Mouse (Mus musculus) hindbrain, postnatal 0 days (tissue): Measurements from ENCODE around the gene Insm2. TPM values are rescaled to one million over a fixed set of nuclear protein-coding genes. Genes with fewer than 3 reads are reported as not detected.
"Not testable (repeated sequence)": the region's sequence is repeated elsewhere in the genome, so short reads cannot be mapped to it uniquely, and the experiment has no call there.

Experiments used
- ATAC-seq: fragments of 200-750 bp; cut with Nextera tagmentation; 2 replicates; pipeline ENCODE4 v1.8.0; 2017; ENCODE audit warnings: mild to moderate bottlenecking, moderate TSS enrichment, moderate library complexity
- DNase-seq: peaks from one replicate; pipeline ENCODE4 v3.0.0-alpha.2; 2015; ENCODE audit warnings: low spot score
- H3K27ac ChIP-seq: fragments of 300-500 bp; sonication (generic); 2 replicates; pipeline ENCODE4 v1.5.1; 2014; ENCODE audit warnings: mild to moderate bottlenecking
- H3K27me3 ChIP-seq: fragments of 300-500 bp; sonication (generic); 2 replicates; pipeline ENCODE4 v1.6.1; 2014; ENCODE audit warnings: low read length, mixed read lengths; ENCODE audit not compliant: insufficient read depth
- H3K36me3 ChIP-seq: fragments of 300-500 bp; sonication (generic); 2 replicates; pipeline ENCODE4 v1.6.1; 2014; ENCODE audit warnings: low read length, mixed read lengths; ENCODE audit not compliant: insufficient read depth
- H3K4me1 ChIP-seq: fragments of 300-500 bp; sonication (generic); 2 replicates; pipeline ENCODE4 v1.6.1; 2014; ENCODE audit warnings: antibody characterized with exemption, low read length, mixed read lengths; ENCODE audit not compliant: insufficient read depth
- H3K4me2 ChIP-seq: fragments of 300-500 bp; sonication (generic); 2 replicates; pipeline ENCODE4 v1.6.1; 2014; ENCODE audit warnings: low read depth, mild to moderate bottlenecking, low read length, moderate library complexity, mixed read lengths
- H3K4me3 ChIP-seq: fragments of 300-500 bp; sonication (generic); 2 replicates; pipeline ENCODE4 v1.5.1; 2014; ENCODE audit warnings: low read length
- H3K9ac ChIP-seq: fragments of 300-500 bp; sonication (generic); replicated peaks from 2 replicates; pipeline ENCODE4 v1.6.1; 2014; ENCODE audit warnings: mild to moderate bottlenecking, low read length, moderate library complexity, mixed read lengths
- H3K9me3 ChIP-seq: fragments of 300-500 bp; sonication (generic); 2 replicates; pipeline ENCODE4 v1.6.1; 2016; ENCODE audit warnings: low read length, mixed read lengths
- CTCF ChIP-seq: IDR thresholded peaks from 2 replicates; pipeline ENCODE4 v1.5.1; 2016; ENCODE audit warnings: antibody characterized with exemption, control low read depth, low read depth
- WGBS: fragments of 180-500 bp; shearing (Covaris S2); extraction: QIAGEN DNeasy Blood & Tissue Kit; methylation state at CpG from one replicate; pipeline ENCODE4 v1.1.7; 2014; 5-methylcytosine and 5-hydroxymethylcytosine counted together
- polyA plus RNA-seq: library from polyadenylated mRNA; unstranded; fragments of >200 nt; fragmentation: Nextera tagmentation; extraction: Ambion mirVana; gene quantifications from 2 replicates; pipeline ENCODE4 v1.2.1, GENCODE M21; 2015
- total RNA-seq: library from RNA; depleted of rRNA; stranded (reverse); fragments of >200 nt; gene quantifications from 2 replicates; pipeline ENCODE4 v1.2.3, GENCODE M21; 2014

Gene Insm2
- total and polyA plus RNA-seq, 2 experiments from 2014 or later: 2.5 to 3.9 TPM

DNA sequence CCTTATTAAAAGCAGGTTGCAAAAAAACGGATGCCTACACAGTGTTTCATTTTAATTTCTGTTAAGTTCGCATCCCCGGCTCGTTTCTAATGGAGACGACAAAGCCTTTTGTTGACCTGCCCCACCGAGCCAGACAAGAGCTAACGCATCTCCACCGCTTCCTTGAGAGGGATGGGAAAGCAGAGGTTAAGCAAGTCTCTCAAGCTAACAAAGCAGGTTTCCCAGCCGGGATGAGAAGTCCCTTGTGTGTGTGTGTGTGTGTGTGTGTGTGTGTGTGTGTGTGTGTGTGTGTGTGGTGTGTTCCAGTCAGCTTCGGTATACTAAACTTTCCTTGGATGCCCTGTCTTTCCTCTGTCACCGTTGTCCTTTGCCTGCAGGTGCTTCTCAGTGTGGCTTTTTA is 28.0 kb upstream of the Insm2 start:
- H3K27ac ChIP-seq: no peak overlapping the region
- WGBS: 67% methylated on average over 11 of the region's 11 CpGs
- no peaks in the 10 kb centered on the region for H3K36me3 ChIP-seq
- DNase-seq (no peak), ATAC-seq (no peak)
- no peak for TF ChIP-seq CTCF
- H3K4me2 ChIP-seq: no peak overlapping the region
- no peak overlapping the region for H3K4me3 ChIP-seq
- H3K4me1 ChIP-seq: no peaks in the 10 kb centered on the region
- no peaks in the 10 kb centered on the region for H3K27me3 ChIP-seq
- H3K9ac ChIP-seq: no peak overlapping the region
- H3K9me3 ChIP-seq: no peaks in the 10 kb centered on the region

GRCm38 (mm10) chr12:55571661-55572060 is 27.6 kb upstream of the Insm2 start:
- Histone ChIP-seq H3K9me3 (no peaks in the 10 kb centered on the region), H3K27me3 (no peaks in the 10 kb centered on the region), H3K4me3 (no peak overlapping the region), H3K4me2 (no peak overlapping the region), H3K27ac (no peak overlapping the region), H3K4me1 (no peaks in the 10 kb centered on the region), H3K9ac (no peak overlapping the region), H3K36me3 (no peaks in the 10 kb centered on the region)
- ATAC-seq (no peak), DNase-seq (no peak)
- 88% methylated on average over 10 of the region's 10 CpGs for WGBS
- no peak for TF ChIP-seq CTCF

DNA sequence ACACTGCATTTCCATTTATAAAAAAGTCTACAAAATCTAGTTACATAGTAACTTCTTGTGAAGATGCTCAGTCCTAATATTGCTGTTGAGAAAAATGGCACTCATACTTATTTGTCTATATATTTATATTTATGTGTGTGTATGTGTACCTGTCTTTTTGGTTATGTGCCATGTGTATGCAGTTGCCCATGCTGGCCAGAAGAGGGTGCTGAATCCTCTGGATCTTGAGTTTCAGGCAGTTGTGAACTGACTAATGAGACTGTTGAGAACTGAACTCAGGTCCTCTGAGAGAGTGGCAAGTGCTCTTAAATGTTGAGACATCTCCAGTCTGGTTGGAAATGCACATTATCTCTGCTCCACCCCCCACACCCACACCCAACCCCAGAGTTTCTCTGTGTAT is 26.1 kb upstream of the Insm2 start:
- H3K36me3 ChIP-seq: no peaks in the 10 kb centered on the region
- H3K27ac ChIP-seq: no peak overlapping the region
- H3K9me3 ChIP-seq: no peaks in the 10 kb centered on the region
- no peaks in the 10 kb centered on the region for H3K4me1 ChIP-seq
- DNase-seq (no peak), ATAC-seq (no peak)
- H3K9ac ChIP-seq: no peak overlapping the region
- TF ChIP-seq CTCF: peak; percentile 21; the same call in 1 of the 2 replicates
- H3K4me3 ChIP-seq: no peak overlapping the region
- H3K27me3 ChIP-seq: no peaks in the 10 kb centered on the region
- H3K4me2 ChIP-seq: no peak overlapping the region

GRCm38 (mm10) chr12:55573794-55574193 is 25.4 kb upstream of the Insm2 start:
- Histone ChIP-seq H3K9me3 (no peaks in the 10 kb centered on the region), H3K4me2 (no peak overlapping the region), H3K4me3 (no peak overlapping the region), H3K36me3 (no peaks in the 10 kb centered on the region), H3K27ac (no peak overlapping the region), H3K27me3 (no peaks in the 10 kb centered on the region), H3K9ac (no peak overlapping the region), H3K4me1 (no peaks in the 10 kb centered on the region)
- TF ChIP-seq CTCF: no peak
- WGBS: 2% methylated on average over 6 of the region's 6 CpGs
- DNase-seq (peak; percentile 42), ATAC-seq (peak; percentile 53; the same call in 1 of the 2 replicates)

DNA sequence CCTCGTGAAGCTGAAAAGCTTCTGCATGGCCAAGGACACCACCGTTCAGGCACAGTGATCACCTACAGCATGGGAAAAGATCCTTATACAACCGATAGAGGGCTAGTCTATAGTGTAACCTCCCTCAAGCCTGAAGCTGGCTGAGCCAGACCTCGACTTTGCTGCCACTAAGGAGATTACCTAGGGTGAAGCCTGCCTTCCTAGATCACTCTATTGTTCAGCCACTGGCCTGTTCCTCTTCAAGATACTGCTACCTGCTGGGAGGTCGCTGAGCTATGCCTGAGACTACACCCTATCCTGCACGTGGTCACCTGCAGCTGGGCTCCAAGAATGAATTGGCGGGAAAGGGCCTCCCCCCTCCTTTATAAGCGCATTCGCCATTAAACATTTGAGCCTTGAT is 12.3 kb upstream of the Insm2 start:
- H3K4me2 ChIP-seq, H3K36me3 ChIP-seq, DNase-seq, H3K9me3 ChIP-seq, H3K4me1 ChIP-seq, H3K27ac ChIP-seq, H3K4me3 ChIP-seq, ATAC-seq, H3K27me3 ChIP-seq, H3K9ac ChIP-seq: not testable (repeated sequence)
- 61% methylated on average over 9 of the region's 9 CpGs for WGBS

DNA sequence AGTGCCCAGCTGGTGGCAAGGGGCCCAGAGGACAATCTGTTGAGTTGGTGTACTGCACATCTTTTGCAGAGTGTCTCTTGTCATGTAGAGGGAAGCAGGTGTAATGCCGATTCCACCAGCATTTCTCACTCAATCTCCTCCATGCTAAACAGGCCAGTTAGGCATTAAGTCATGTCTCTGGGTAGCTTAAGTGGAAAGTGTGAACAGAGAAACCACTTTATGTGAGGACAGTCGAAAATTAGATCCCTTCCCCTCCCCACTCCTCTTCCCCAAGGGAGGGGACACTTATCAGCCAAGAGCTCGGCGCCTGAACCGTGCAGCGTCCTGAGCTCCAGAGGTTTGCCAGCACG is 715 bp upstream of the Insm2 start:
- ATAC-seq (no peak), DNase-seq (no peak)
- H3K27ac ChIP-seq: no peak overlapping the region
- H3K4me2 ChIP-seq: peak overlapping the region; percentile 78
- H3K4me3 ChIP-seq: peak overlapping the region; percentile 51
- no peaks in the 10 kb centered on the region for H3K9me3 ChIP-seq
- peaks cover 4% of the 10 kb centered on the region for H3K27me3 ChIP-seq
- no peak for TF ChIP-seq CTCF
- no peaks in the 10 kb centered on the region for H3K36me3 ChIP-seq
- H3K4me1 ChIP-seq: peaks cover 5% of the 10 kb centered on the region; the same call in 1 of the 2 replicates
- no peak overlapping the region for H3K9ac ChIP-seq
- 8% methylated on average over 7 of the region's 7 CpGs for WGBS

DNA sequence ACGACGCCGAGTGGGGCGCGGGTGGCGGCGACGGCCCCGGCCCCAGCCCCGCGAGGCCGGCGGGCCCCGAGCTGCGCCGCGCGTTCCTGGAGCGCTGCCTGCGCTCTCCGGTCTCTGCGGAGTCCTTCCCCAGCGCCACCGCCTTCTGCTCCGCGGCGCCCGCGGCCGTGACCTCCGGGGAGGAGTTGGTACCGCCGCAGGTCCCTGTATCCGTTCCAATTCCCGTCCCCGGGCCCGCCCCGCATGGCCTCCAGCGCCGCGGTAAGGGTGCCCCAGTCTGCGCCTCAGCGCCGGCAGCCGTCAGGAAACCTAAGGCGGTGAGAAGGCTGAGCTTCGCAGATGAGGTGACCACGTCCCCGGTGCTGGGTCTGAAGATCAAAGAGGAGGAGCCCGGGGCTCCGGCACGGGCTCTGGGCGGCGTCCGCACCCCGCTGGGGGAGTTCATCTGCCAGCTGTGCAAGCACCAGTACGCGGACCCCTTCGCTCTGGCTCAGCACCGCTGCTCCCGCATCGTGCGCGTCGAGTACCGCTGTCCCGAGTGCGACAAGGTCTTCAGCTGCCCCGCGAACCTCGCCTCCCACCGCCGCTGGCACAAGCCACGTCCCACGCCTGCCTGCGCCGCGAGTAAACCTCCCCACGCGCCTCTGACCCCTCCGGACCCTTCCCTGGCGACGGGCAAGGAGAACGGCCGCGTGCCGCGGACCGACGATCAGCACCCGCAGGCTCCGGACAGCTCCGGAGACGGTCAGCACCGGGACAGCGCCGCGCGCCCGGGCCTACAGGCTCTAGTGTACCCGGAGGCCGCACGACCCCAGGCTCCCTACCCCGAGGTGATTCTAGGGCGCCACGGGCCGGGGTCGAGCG is 644 bp downstream of the Insm2 start:
- peak overlapping the region; percentile 51 for H3K4me3 ChIP-seq
- DNase-seq (peak; percentile 58), ATAC-seq (peak; percentile 70)
- H3K36me3 ChIP-seq: no peaks in the 10 kb centered on the region
- peak overlapping the region; percentile 49 for H3K9ac ChIP-seq
- no peak for TF ChIP-seq CTCF
- no peak overlapping the region for H3K27ac ChIP-seq
- H3K9me3 ChIP-seq: no peaks in the 10 kb centered on the region
- WGBS: under 1% methylated on average over 100 of the region's 109 CpGs
- H3K4me1 ChIP-seq: peaks cover 5% of the 10 kb centered on the region; the same call in 1 of the 2 replicates
- H3K27me3 ChIP-seq: peaks cover 4% of the 10 kb centered on the region
- H3K4me2 ChIP-seq: peak overlapping the region; percentile 78
